8 mouse cellular contexts compared by ENCODE assay signal in the genomic region with DNA sequence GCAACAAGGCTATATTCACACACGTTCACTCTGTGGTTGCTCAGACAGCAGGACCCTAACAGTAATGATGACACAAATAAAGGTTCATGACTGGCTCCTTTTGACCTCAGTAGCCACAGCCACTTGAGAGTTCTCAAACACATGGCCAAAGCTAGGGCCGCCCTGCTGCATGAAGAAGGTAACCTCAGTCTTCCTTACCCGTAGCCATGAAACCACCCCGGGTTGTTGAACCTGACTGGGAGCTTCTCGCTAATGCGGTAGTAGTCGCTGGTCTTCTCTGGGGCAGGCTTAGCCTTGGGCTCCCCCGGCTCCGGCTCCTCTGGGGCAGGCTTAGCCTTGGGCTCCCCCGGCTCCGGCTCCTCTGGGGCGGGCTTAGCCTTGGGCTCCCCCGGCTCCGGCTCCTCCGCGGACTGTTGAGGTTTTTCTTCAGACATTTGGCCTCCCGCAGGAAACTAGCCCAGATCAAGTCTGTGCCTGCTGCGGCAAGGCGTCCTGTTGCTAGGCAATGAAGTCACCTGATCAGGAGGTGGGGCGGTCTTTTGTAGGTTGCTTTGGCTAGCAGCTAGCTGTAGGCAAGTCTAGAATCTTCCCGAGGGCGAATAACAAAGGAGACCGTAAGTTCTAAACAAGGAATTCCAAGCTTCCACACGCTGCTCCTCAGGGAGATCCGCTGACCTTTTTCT. TPM values are rescaled to one million over a fixed set of nuclear protein-coding genes. Genes with fewer than 3 reads are reported as not detected.
DNase-seq lines count a peak whose midpoint lies in the region; ATAC-seq and TF ChIP-seq lines count a peak whose summit lies in the region.

A gene (minus strand): TSS at position 497 of the 683 bp plus-strand sequence.

- 5% methylated on average over 25 of the region's 25 CpGs for WGBS in liver, embryonic 15.5 days (ENCODE audit: insufficient replicate concordance)
- 7% methylated on average over 25 of the region's 25 CpGs for WGBS in neural tube, embryonic 12.5 days

- H3K4me3 ChIP-seq in embryonic fibroblast, embryonic 13.5 days (ENCODE audit: insufficient read depth, low read length): peak within 1 kb of the TSS; percentile 12; the same call in 1 of the 2 replicates
- H3K4me3 ChIP-seq in liver, embryonic 15.5 days (replicated peaks): no peak within 1 kb of the TSS
- peak within 1 kb of the TSS; percentile 16; the same call in 1 of the 2 replicates for H3K4me3 ChIP-seq in neural tube, embryonic 12.5 days

- no peak for TF ChIP-seq CTCF in embryonic fibroblast, embryonic 13.5 days (IDR thresholded peaks at IDR 0.05; ENCODE audit: borderline replicate concordance, insufficient read depth, low read length)

- no peaks in the 10 kb centered on the region for H3K9me3 ChIP-seq in liver, embryonic 15.5 days (replicated peaks)
- no peaks in the 10 kb centered on the region for H3K9me3 ChIP-seq in neural tube, embryonic 12.5 days

- H3K36me3 ChIP-seq in liver, embryonic 15.5 days (replicated peaks): peaks cover 16% of the 10 kb centered on the region
- H3K36me3 ChIP-seq in neural tube, embryonic 12.5 days: peaks cover 19% of the 10 kb centered on the region

- TF ChIP-seq POLR2A in embryonic fibroblast, embryonic 13.5 days (IDR thresholded peaks at IDR 0.05; ENCODE audit: low read depth, low read length): 0 out of 2 replicates have a peak, but pooled peaks have one; percentile 8

- H3K27ac ChIP-seq in embryonic fibroblast, embryonic 13.5 days (ENCODE audit: insufficient read depth, low read length): no peak within 1 kb of the TSS
- H3K27ac ChIP-seq in liver, embryonic 15.5 days (replicated peaks): no peak within 1 kb of the TSS
- no peak within 1 kb of the TSS for H3K27ac ChIP-seq in neural tube, embryonic 12.5 days

- DNase-seq in CD4-positive, CD25-positive, alpha-beta regulatory T cell, adult 2 months (ENCODE audit: low read depth, low spot score): peak; percentile 85
- peak; percentile 86 to 87 for DNase-seq in adrenal gland, postnatal 36 days
- DNase-seq in heart, postnatal 14 days: peak; percentile 36 to 61
- peak; percentile 89 for DNase-seq in kidney, postnatal 36 days
- DNase-seq in thymus, adult 18-20 months: peak; percentile 34 to 42

- no peak within 1 kb of the TSS for H3K9ac ChIP-seq in liver, embryonic 15.5 days
- H3K9ac ChIP-seq in neural tube, embryonic 12.5 days: peak within 1 kb of the TSS; percentile 46; the same call in 1 of the 2 replicates

- no peaks in the 10 kb centered on the region for H3K4me1 ChIP-seq in embryonic fibroblast, embryonic 13.5 days (ENCODE audit: control insufficient read depth, insufficient read depth, low read length)
- H3K4me1 ChIP-seq in liver, embryonic 15.5 days (replicated peaks): peaks cover 19% of the 10 kb centered on the region
- H3K4me1 ChIP-seq in neural tube, embryonic 12.5 days: peaks cover 22% of the 10 kb centered on the region

- intact Hi-C loops in heart, postnatal 14 days (cut with DNase I): no loop called here

- peak within 1 kb of the TSS; percentile 55 for H3K4me2 ChIP-seq in liver, embryonic 15.5 days
- peak within 1 kb of the TSS; percentile 59 for H3K4me2 ChIP-seq in neural tube, embryonic 12.5 days (replicated peaks)

- ATAC-seq in liver, embryonic 15.5 days (ENCODE audit: insufficient read depth): no peak
- peak; percentile 66; the same call in 1 of the 2 replicates for ATAC-seq in neural tube, embryonic 12.5 days (ENCODE audit: low FRiP score, low read depth)

- peaks cover 35% of the 10 kb centered on the region for H3K27me3 ChIP-seq in liver, embryonic 15.5 days
- peaks cover 4% of the 10 kb centered on the region; the same call in 1 of the 2 replicates for H3K27me3 ChIP-seq in neural tube, embryonic 12.5 days (replicated peaks)

RNA-seq across cellular contexts. Expression of the gene that starts here (rescaled TPM):
- total RNA-seq in adrenal gland, postnatal 36 days (2021): not detected
- 6.6 and 6.8 TPM in 2 replicates for polyA plus RNA-seq in embryonic fibroblast, embryonic 13.5 days (2011; ENCODE audit: insufficient read length, low read depth, missing spikeins)
- not detected for total RNA-seq in heart, postnatal 14 days (2021)
- polyA plus RNA-seq in liver, embryonic 15.5 days (2015; fragmentation: Nextera tagmentation; extraction: Ambion mirVana): not detected in 2 replicates
- polyA plus RNA-seq in neural tube, embryonic 12.5 days (2016; fragmentation: Nextera tagmentation; extraction: Ambion mirVana): 0.68 and 1.5 TPM in 2 replicates

Comparison
In these comparisons a context has a peak if more than half of its experiments do, and no peak if none do; other contexts are left out.
1. Peak in DNase-seq in adrenal gland, postnatal 36 days; RNA of the gene not detected or under 1 TPM.
2. Peak in DNase-seq in heart, postnatal 14 days; RNA of the gene not detected or under 1 TPM.
3. DNase-seq: peak in every context shown above with its lines; median percentile 89 in kidney, postnatal 36 days; 86 in adrenal gland, postnatal 36 days; 85 in CD4-positive, CD25-positive, alpha-beta regulatory T cell, adult 2 months; 48 in heart, postnatal 14 days; 38 in thymus, adult 18-20 months.